Mouse (Mus musculus): Measurements from ENCODE around the gene Maml3. TPM values are rescaled to one million over a fixed set of nuclear protein-coding genes. Genes with fewer than 3 reads are reported as not detected.

Maml3 gene
- polyA plus RNA-seq, 1 experiment from 2014 or later, result 7.8 TPM

DNA sequence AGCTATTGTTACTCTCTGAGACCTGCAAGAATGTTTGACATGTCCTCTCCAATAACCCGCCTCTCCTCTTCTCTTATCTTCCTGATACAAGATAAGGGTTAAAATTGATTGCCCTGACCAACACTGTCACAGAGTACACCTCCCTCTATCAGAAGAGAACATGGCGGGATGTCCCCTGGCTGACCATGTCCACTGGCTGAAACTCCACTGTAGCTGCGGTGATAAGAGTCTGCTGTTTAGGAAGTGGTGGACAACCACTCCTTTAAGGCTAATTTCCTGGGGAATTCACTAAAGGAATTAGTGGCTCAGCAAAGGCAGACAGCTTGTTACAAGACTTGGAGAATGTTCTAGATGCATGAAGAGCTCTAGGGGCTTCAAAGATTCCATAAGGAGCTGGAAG, 371.2 kb downstream of the Maml3 start:
- Histone ChIP-seq H3K4me2 (no peak overlapping the region), H3K27me3 (no peaks in the 10 kb centered on the region), H3K9ac (no peak overlapping the region), H3K4me3 (replicated peaks) (no peak overlapping the region), H3K9me3 (replicated peaks) (no peaks in the 10 kb centered on the region), H3K4me1 (peaks cover 21% of the 10 kb centered on the region), H3K27ac (no peak overlapping the region), H3K36me3 (no peaks in the 10 kb centered on the region)
- no peak for ATAC-seq (replicated peaks; ENCODE audit: low FRiP score)
- WGBS, result 85% methylated on average over 3 of the region's 3 CpGs

GRCm38 (mm10) chr3:51731949-51732636, 372.8 kb downstream of the Maml3 start:
- H3K27ac ChIP-seq, result no peak overlapping the region
- 92% methylated on average over 16 of the region's 16 CpGs for WGBS
- H3K4me1 ChIP-seq, result peaks cover 25% of the 10 kb centered on the region
- H3K4me3 ChIP-seq (replicated peaks), result no peak overlapping the region
- H3K36me3 ChIP-seq, result no peaks in the 10 kb centered on the region
- no peaks in the 10 kb centered on the region for H3K9me3 ChIP-seq (replicated peaks)
- no peak overlapping the region for H3K9ac ChIP-seq
- H3K4me2 ChIP-seq, result no peak overlapping the region
- H3K27me3 ChIP-seq, result no peaks in the 10 kb centered on the region
- no peak for ATAC-seq (replicated peaks; ENCODE audit: low FRiP score)

DNA sequence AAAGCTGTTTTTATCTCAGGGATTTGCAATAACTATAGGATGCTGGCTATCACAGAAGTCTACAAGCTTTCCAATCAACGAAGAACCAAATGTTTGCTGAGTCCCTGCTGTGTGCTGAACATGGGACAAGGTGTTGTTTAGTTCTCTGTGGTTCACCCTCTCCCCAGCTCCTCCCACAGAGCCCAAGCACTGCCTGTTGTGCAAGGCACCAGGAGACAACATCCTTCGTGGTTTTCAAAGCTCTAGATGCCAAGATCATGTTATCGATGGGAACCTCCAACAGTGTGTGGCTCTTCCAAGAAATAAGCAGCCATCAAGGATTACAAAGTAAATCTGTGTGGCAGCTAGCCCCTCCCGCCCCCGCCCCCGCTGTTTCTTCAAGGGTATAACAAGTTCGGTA, 374.2 kb downstream of the Maml3 start:
- Histone ChIP-seq H3K27ac (no peak overlapping the region), H3K36me3 (no peaks in the 10 kb centered on the region), H3K9ac (no peak overlapping the region), H3K9me3 (replicated peaks) (no peaks in the 10 kb centered on the region), H3K27me3 (no peaks in the 10 kb centered on the region), H3K4me2 (no peak overlapping the region), H3K4me1 (peaks cover 39% of the 10 kb centered on the region), H3K4me3 (replicated peaks) (no peak overlapping the region)
- 86% methylated on average over 7 of the region's 7 CpGs for WGBS
- no peak for ATAC-seq (replicated peaks; ENCODE audit: low FRiP score)

DNA sequence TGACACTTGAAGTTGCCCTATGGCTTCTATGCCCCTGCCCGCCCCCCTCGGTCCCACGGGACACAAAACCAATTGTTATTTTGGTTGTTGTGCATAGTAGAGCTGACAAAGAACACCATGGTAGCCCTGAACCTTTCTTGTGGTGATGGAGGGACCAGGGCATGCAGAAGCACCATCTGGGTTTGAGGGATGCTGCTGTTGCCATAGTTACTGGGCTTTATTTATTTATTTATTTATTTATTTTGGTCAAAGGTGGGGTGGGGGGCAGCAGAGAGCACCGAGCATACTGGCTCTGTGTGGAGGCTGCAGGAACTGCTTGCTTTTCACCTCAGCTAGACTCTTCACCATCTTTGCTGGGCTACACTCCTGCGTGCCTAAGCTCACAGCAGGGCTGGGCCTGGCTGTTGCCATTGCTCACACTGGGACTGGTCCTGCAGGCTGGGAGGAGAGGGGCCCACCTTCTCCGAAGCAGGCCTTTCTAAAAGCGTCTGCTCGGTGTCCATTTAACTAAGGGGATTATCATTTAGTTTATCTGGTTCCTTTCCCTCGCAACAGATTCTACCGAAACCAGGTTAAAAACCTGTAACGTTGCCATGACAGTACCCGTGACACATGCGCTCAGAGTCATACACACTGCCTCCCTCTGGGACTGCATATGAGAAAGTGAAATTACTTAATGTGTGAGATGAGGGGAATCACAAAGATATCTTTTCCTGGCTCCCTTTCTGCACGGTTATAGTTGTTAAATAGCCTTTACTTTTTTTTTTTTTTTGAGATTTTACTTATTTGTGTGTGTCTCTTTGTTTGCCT, 375.6 kb downstream of the Maml3 start:
- Histone ChIP-seq H3K36me3 (no peaks in the 10 kb centered on the region), H3K27ac (no peak overlapping the region), H3K27me3 (no peaks in the 10 kb centered on the region), H3K4me3 (replicated peaks) (no peak overlapping the region), H3K4me1 (peaks cover 53% of the 10 kb centered on the region), H3K4me2 (no peak overlapping the region), H3K9me3 (replicated peaks) (no peaks in the 10 kb centered on the region), H3K9ac (no peak overlapping the region)
- 77% methylated on average over 14 of the region's 14 CpGs for WGBS
- ATAC-seq (replicated peaks; ENCODE audit: low FRiP score), result no peak

- H3K9me3 ChIP-seq (replicated peaks), result no peaks in the 10 kb centered on the region
- H3K9ac ChIP-seq, result no peak overlapping the region
- H3K36me3 ChIP-seq, result no peaks in the 10 kb centered on the region
- no peak overlapping the region for H3K4me3 ChIP-seq (replicated peaks)
- 0 out of 2 replicates have a peak overlapping the region, but pooled peaks have one; percentile 12 for H3K4me2 ChIP-seq
- H3K4me1 ChIP-seq, result peaks cover 61% of the 10 kb centered on the region
- H3K27me3 ChIP-seq, result no peaks in the 10 kb centered on the region
- WGBS, result 41% methylated on average over 12 of the region's 12 CpGs
- peak; percentile 52 for ATAC-seq (replicated peaks; ENCODE audit: low FRiP score)
- H3K27ac ChIP-seq, result peak overlapping the region; percentile 82
These were observed 376.4 kb downstream of the Maml3 start for GRCm38 (mm10) chr3:51728456-51728855.

DNA sequence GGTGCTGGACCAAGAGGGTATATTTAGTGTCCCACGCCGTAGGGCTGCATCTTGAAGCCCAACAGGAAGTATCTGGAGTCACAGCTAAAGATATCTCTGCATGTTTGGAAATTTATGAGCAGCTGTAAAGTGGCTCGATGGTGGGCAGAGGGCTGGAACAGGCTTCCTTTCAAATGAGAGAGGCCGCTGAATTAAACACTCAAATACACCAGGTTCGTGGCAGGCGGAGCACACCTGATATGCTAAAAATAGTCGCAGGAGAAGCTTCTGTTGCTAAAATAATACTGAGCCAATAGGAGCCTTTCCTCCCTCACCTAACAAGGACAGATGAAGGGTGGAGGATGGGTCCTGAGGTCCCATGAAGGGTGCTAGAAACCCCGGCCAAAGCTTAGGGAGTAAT, 376.9 kb downstream of the Maml3 start:
- Histone ChIP-seq H3K36me3 (no peaks in the 10 kb centered on the region), H3K4me3 (replicated peaks) (no peak overlapping the region), H3K9ac (no peak overlapping the region), H3K27me3 (no peaks in the 10 kb centered on the region), H3K9me3 (replicated peaks) (no peaks in the 10 kb centered on the region), H3K4me1 (peaks cover 66% of the 10 kb centered on the region), H3K27ac (peak overlapping the region; percentile 82), H3K4me2 (0 out of 2 replicates have a peak overlapping the region, but pooled peaks have one; percentile 12)
- ATAC-seq (replicated peaks; ENCODE audit: low FRiP score), result peak; percentile 52
- 18% methylated on average over 8 of the region's 8 CpGs for WGBS

DNA sequence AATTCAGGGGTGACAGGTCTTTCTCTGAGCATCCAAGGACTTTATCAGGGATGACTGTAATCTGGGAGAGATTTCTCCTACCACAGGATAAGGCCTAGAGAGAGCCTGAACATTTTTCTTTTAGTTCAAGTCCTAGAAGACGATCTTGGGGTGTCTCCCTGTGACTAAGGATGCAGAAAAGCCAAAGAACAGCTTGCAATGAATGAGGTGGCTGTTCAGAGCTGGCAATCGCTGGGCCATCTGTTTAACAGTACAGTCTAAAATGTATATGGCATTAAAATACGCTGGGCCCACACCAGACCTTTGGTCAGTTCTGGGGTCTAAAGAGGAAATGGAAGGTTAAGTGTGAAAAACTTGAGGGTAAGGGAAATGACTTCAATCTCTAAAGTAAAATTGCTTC, 377.4 kb downstream of the Maml3 start:
- Histone ChIP-seq H3K4me2 (no peak overlapping the region), H3K27me3 (no peaks in the 10 kb centered on the region), H3K27ac (peak overlapping the region; percentile 82), H3K9me3 (replicated peaks) (no peaks in the 10 kb centered on the region), H3K36me3 (no peaks in the 10 kb centered on the region), H3K4me1 (peaks cover 68% of the 10 kb centered on the region), H3K4me3 (replicated peaks) (no peak overlapping the region), H3K9ac (no peak overlapping the region)
- no peak for ATAC-seq (replicated peaks; ENCODE audit: low FRiP score)
- 50% methylated on average over 3 of the region's 3 CpGs for WGBS

GRCm38 (mm10) chr3:51726257-51726656, 378.6 kb downstream of the Maml3 start:
- WGBS, result 80% methylated on average over 6 of the region's 6 CpGs

DNA sequence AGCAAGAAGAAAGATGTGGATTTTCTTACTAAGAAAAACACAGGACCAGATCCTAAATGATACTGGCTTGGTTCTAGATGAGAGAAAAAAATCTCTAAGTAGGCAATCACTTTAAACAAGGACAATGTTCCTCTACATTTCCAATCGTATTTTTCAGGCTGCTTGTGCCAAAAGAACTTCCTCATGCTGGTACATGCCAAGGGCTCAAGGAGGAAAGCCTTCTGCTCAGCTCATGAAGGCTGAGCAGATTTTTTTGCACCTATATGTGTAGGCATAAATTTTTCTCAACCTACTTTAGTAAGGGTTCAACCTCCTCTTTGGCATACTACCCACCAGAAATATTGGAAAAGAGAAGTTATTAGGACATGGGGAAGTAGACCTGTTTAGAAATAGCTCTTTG, 384.9 kb downstream of the Maml3 start:
- no peak overlapping the region for H3K9ac ChIP-seq
- no peak overlapping the region for H3K4me2 ChIP-seq
- H3K27me3 ChIP-seq, result no peaks in the 10 kb centered on the region
- H3K36me3 ChIP-seq, result no peaks in the 10 kb centered on the region
- no peaks in the 10 kb centered on the region for H3K9me3 ChIP-seq (replicated peaks)
- ATAC-seq (replicated peaks; ENCODE audit: low FRiP score), result no peak
- H3K27ac ChIP-seq, result peak overlapping the region; percentile 20; the same call in 1 of the 2 replicates
- WGBS, result 48% methylated on average over 1 of the region's 1 CpGs
- peaks cover 50% of the 10 kb centered on the region for H3K4me1 ChIP-seq
- H3K4me3 ChIP-seq (replicated peaks), result no peak overlapping the region

More at GRCm38 (mm10) chr3:51726257-51726656, 378.6 kb downstream of the Maml3 start:
- Histone ChIP-seq H3K27me3 (no peaks in the 10 kb centered on the region), H3K9ac (no peak overlapping the region), H3K9me3 (replicated peaks) (no peaks in the 10 kb centered on the region), H3K36me3 (no peaks in the 10 kb centered on the region), H3K4me1 (peaks cover 74% of the 10 kb centered on the region), H3K27ac (0 out of 2 replicates have a peak overlapping the region, but pooled peaks have one; percentile 82), H3K4me3 (replicated peaks) (no peak overlapping the region), H3K4me2 (no peak overlapping the region)
- no peak for ATAC-seq (replicated peaks; ENCODE audit: low FRiP score)

DNA sequence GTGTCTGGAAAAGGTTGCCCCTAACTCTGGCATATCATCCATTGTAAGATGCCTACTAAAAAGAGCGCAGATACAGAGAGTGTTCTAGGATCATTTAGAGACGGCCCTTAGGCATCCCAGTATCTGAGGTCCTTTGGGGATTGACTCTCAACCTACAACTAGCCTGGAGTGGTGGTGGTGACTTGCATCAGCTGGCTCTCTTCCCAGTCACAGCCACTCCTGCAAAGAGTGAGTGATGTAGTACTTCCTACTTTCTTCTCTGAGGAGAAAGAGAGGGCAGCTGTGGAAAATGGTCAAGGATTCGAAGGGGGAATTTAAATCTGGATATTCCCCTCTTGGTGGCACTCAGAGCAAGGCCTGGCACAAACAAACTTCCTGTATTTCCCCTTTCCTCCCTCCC, 385.5 kb downstream of the Maml3 start:
- Histone ChIP-seq H3K4me1 (peaks cover 44% of the 10 kb centered on the region), H3K9ac (no peak overlapping the region), H3K4me3 (replicated peaks) (no peak overlapping the region), H3K4me2 (no peak overlapping the region), H3K27me3 (no peaks in the 10 kb centered on the region), H3K27ac (peak overlapping the region; percentile 55), H3K36me3 (no peaks in the 10 kb centered on the region), H3K9me3 (replicated peaks) (no peaks in the 10 kb centered on the region)
- 65% methylated on average over 3 of the region's 3 CpGs for WGBS
- ATAC-seq (replicated peaks; ENCODE audit: low FRiP score), result no peak

- Histone ChIP-seq H3K9me3 (replicated peaks) (no peaks in the 10 kb centered on the region), H3K27ac (peak overlapping the region; percentile 72), H3K36me3 (no peaks in the 10 kb centered on the region), H3K4me1 (peaks cover 39% of the 10 kb centered on the region), H3K4me2 (no peak overlapping the region), H3K9ac (no peak overlapping the region), H3K27me3 (no peaks in the 10 kb centered on the region), H3K4me3 (replicated peaks) (no peak overlapping the region)
- WGBS, result 46% methylated on average over 4 of the region's 4 CpGs
- no peak for ATAC-seq (replicated peaks; ENCODE audit: low FRiP score)
These were observed 387.0 kb downstream of the Maml3 start for GRCm38 (mm10) chr3:51717909-51718308.

DNA sequence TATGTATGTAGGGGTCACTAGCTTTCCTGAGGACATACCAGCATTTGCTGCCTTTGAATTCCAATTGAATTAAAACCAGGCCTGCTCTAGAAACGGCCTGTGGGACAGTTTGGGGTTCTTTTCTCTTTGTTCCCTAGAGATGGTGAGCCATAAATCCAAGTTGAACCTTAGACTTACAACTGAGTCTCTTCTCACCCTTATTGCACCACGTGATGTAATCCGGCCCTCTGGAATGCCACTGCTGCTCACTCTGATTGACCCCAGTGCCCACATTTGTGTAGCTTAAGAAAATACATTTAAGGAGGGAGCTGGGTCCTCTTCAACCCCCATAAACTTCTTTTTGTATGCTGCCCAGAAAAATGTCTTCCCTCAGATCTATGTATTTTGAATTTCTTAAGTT, 387.4 kb downstream of the Maml3 start:
- H3K36me3 ChIP-seq, result no peaks in the 10 kb centered on the region
- no peak overlapping the region for H3K9ac ChIP-seq
- no peaks in the 10 kb centered on the region for H3K27me3 ChIP-seq
- no peaks in the 10 kb centered on the region for H3K9me3 ChIP-seq (replicated peaks)
- no peak overlapping the region for H3K4me2 ChIP-seq
- no peak overlapping the region for H3K4me3 ChIP-seq (replicated peaks)
- peak; percentile 66 for ATAC-seq (replicated peaks; ENCODE audit: low FRiP score)
- H3K27ac ChIP-seq, result peak overlapping the region; percentile 72
- peaks cover 40% of the 10 kb centered on the region for H3K4me1 ChIP-seq
- 15% methylated on average over 3 of the region's 3 CpGs for WGBS
